12 mouse cellular contexts compared by ENCODE assay signal in the genomic region with DNA sequence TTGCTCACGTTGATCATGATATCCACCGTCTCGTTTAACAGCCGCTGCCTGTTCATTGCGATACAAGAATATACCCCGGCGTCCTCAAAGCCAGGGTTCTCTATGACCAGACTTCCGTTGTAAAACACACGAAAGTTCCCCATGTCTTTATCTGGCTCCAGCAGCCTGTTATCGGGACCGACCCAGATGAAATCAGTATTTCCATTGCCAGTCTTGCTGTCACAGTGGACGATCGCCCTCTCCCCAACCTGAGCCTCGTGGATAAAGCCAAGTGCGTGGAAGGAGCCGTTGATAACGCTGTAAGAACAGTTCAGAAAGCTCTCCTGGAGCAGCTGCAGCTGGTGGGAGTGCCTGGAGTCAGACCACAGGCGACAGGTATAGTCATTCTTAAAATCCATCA. TPM values are rescaled to one million over a fixed set of nuclear protein-coding genes. Genes with fewer than 3 reads are reported as not detected.
DNase-seq lines count a peak whose midpoint lies in the region; ATAC-seq lines count a peak whose summit lies in the region.
"Had no signal": no experiment of that assay in that cellular context is flagged by ENCODE, and none has a peak within 500 bp of the region (broad histone marks: within the 10 kb centered on the region; RNA-seq: fewer than 3 reads in every experiment).

No protein-coding gene starts in this region.

- peaks cover 6% of the 10 kb centered on the region; the same call in 1 of the 2 replicates for H3K36me3 ChIP-seq in kidney, embryonic 16.5 days (ENCODE audit: insufficient read depth, low read length)
- H3K36me3 ChIP-seq in hindbrain, embryonic 16.5 days (ENCODE audit: control insufficient read depth, insufficient read depth, low read length), result no peaks in the 10 kb centered on the region
- no peaks in the 10 kb centered on the region for H3K36me3 ChIP-seq in midbrain, embryonic 15.5 days (replicated peaks)

- no peak overlapping the region for H3K9ac ChIP-seq in kidney, embryonic 16.5 days (replicated peaks; ENCODE audit: low read length)
- H3K9ac ChIP-seq in hindbrain, embryonic 16.5 days (ENCODE audit: low read depth, low read length), result 0 out of 2 replicates have a peak overlapping the region, but pooled peaks have one; percentile 14
- no peak overlapping the region for H3K9ac ChIP-seq in midbrain, embryonic 15.5 days

- DNase-seq in kidney, adult 8-10 months, result no peak
- DNase-seq in T-cell, adult 2 months (ENCODE audit: low spot score), result peak; percentile 22
- no peak for DNase-seq in left cerebral cortex, adult 8-10 months (ENCODE audit: low spot score in 2 of 2)
- DNase-seq: adrenal gland, postnatal 14 days; cerebellum, postnatal 14 days; kidney, adult 2 months; thymus, postnatal 25 days had no signal

- no peak overlapping the region for H3K27ac ChIP-seq in kidney, embryonic 16.5 days (ENCODE audit: low read length)
- no peak overlapping the region for H3K27ac ChIP-seq in hindbrain, embryonic 16.5 days (ENCODE audit: low read depth, low read length)
- no peak overlapping the region for H3K27ac ChIP-seq in midbrain, embryonic 15.5 days
- H3K27ac ChIP-seq: left cerebral cortex, adult 2 months had no signal

- H3K4me2 ChIP-seq in kidney, embryonic 16.5 days (replicated peaks; ENCODE audit: low read depth, low read length), result no peak overlapping the region
- peak overlapping the region; percentile 80 for H3K4me2 ChIP-seq in hindbrain, embryonic 16.5 days (ENCODE audit: low read length)
- peak overlapping the region; percentile 85 for H3K4me2 ChIP-seq in midbrain, embryonic 15.5 days

- peaks cover 11% of the 10 kb centered on the region; the same call in 1 of the 2 replicates for H3K4me1 ChIP-seq in kidney, embryonic 16.5 days (ENCODE audit: insufficient read depth, low read length)
- H3K4me1 ChIP-seq in hindbrain, embryonic 16.5 days (ENCODE audit: control insufficient read depth, insufficient read depth, low read depth, low read length), result peaks cover 13% of the 10 kb centered on the region
- H3K4me1 ChIP-seq in midbrain, embryonic 15.5 days, result peaks cover 47% of the 10 kb centered on the region

- no peaks in the 10 kb centered on the region for H3K27me3 ChIP-seq in kidney, embryonic 16.5 days (ENCODE audit: insufficient read depth, low read length)
- H3K27me3 ChIP-seq in hindbrain, embryonic 16.5 days (replicated peaks; ENCODE audit: control insufficient read depth, insufficient read depth, low read length), result peaks cover 2% of the 10 kb centered on the region; the same call in 1 of the 2 replicates
- peaks cover 11% of the 10 kb centered on the region; the same call in 1 of the 2 replicates for H3K27me3 ChIP-seq in midbrain, embryonic 15.5 days (replicated peaks)

- ATAC-seq in kidney, embryonic 16.5 days (ENCODE audit: low FRiP score, low TSS enrichment), result no peak
- no peak for ATAC-seq in hindbrain, embryonic 16.5 days
- no peak for ATAC-seq in midbrain, embryonic 15.5 days (replicated peaks)
- ATAC-seq in monocyte, adult 5-6 weeks (replicated peaks; ENCODE audit: insufficient number of reproducible peaks, low FRiP score, low TSS enrichment, poor library complexity, severe bottlenecking), result no peak

- H3K4me3 ChIP-seq in kidney, embryonic 16.5 days (ENCODE audit: low read length), result peak overlapping the region; percentile 82; the same call in 1 of the 2 replicates
- H3K4me3 ChIP-seq in hindbrain, embryonic 16.5 days (ENCODE audit: low read length), result no peak overlapping the region
- H3K4me3 ChIP-seq in midbrain, embryonic 15.5 days, result no peak overlapping the region; the same call in 1 of the 2 replicates
- H3K4me3 ChIP-seq: left cerebral cortex, adult 2 months had no signal

- no peaks in the 10 kb centered on the region for H3K9me3 ChIP-seq in kidney, embryonic 16.5 days (ENCODE audit: low read length)
- no peaks in the 10 kb centered on the region for H3K9me3 ChIP-seq in hindbrain, embryonic 16.5 days (ENCODE audit: control insufficient read depth, low read length)
- no peaks in the 10 kb centered on the region for H3K9me3 ChIP-seq in midbrain, embryonic 15.5 days

- 76% methylated on average over 18 of the region's 18 CpGs for WGBS in kidney, embryonic 16.5 days
- WGBS in hindbrain, embryonic 16.5 days, result 88% methylated on average over 18 of the region's 18 CpGs
- 85% methylated on average over 18 of the region's 18 CpGs for WGBS in midbrain, embryonic 15.5 days

RNA-seq across cellular contexts. Expression of gene Pced1b, which starts 1.5 kb away (rescaled TPM):
- 6.0 and 6.3 TPM in 2 replicates for polyA plus RNA-seq in kidney, embryonic 16.5 days (2015; fragmentation: Nextera tagmentation; extraction: Ambion mirVana)
- 4.5 and 4.9 TPM in 2 replicates for polyA plus RNA-seq in hindbrain, embryonic 16.5 days (2015; fragmentation: Nextera tagmentation; extraction: Ambion mirVana)
- 5.7 and 6.2 TPM in 2 replicates for polyA plus RNA-seq in midbrain, embryonic 15.5 days (2015; fragmentation: Nextera tagmentation; extraction: Ambion mirVana)
- 10 to 100 TPM in 2 of 4 experiments, 1 to 10 TPM in 2; 9.4 to 10.7 (median 9.9) TPM for total RNA-seq in left cerebral cortex, adult 8-10 months (2022)
- total RNA-seq in monocyte, adult 5-6 weeks (2017), result 1.2 to 24.9 TPM (median 1.6 TPM) in 3 replicates

RNA-seq across cellular contexts. Expression of gene Amigo2, which starts 1.7 kb away (rescaled TPM):
- polyA plus RNA-seq in kidney, embryonic 16.5 days (2015; fragmentation: Nextera tagmentation; extraction: Ambion mirVana), result 11.4 and 12.8 TPM in 2 replicates
- 10.8 and 11.3 TPM in 2 replicates for polyA plus RNA-seq in hindbrain, embryonic 16.5 days (2015; fragmentation: Nextera tagmentation; extraction: Ambion mirVana)
- 17.2 and 18.3 TPM in 2 replicates for polyA plus RNA-seq in midbrain, embryonic 15.5 days (2015; fragmentation: Nextera tagmentation; extraction: Ambion mirVana)
- 1 to 10 TPM; 6.0 to 8.5 (median 7.3) TPM for total RNA-seq in left cerebral cortex, adult 8-10 months (2022)
- total RNA-seq in monocyte, adult 5-6 weeks (2017), result 1.9 to 6.0 TPM (median 2.6 TPM) in 3 replicates
